Mouse (Mus musculus): ENCODE data around the gene Tmsb15l. TPM values are rescaled to one million over a fixed set of nuclear protein-coding genes. Genes with fewer than 3 reads are reported as not detected.

The Tmsb15l gene
- polyA plus RNA-seq, 1 experiment = not detected

- 86% methylated on average over 14 of the region's 14 CpGs for WGBS
- TF ChIP-seq CTCF (IDR thresholded peaks at IDR 0.05; ENCODE audit: control insufficient read depth, insufficient read depth, low read length) (no peak), POLR2A (IDR thresholded peaks at IDR 0.05; ENCODE audit: borderline replicate concordance, control insufficient read depth, low read depth, low read length) (no peak)
- Histone ChIP-seq H3K27ac (ENCODE audit: control insufficient read depth, insufficient read depth, low read depth, low read length, poor library complexity) (no peak within 1 kb of the TSS), H3K4me1 (ENCODE audit: control insufficient read depth, insufficient read depth, low read length) (no peaks in the 10 kb centered on the region), H3K4me3 (replicated peaks; ENCODE audit: control insufficient read depth, low read depth, low read length) (no peak within 1 kb of the TSS)
These were observed 49.6 kb downstream of the Tmsb15l start, which contains the start of gene H2bfm for GRCm38 (mm10) chrX:136927031-136927430. Gene H2bfm (plus strand): TSS chrX:136927325.

GRCm38 (mm10) chrX:136925863-136926262 is 50.8 kb downstream of the Tmsb15l start:
- Histone ChIP-seq H3K4me3 (replicated peaks; ENCODE audit: control insufficient read depth, low read depth, low read length) (no peak overlapping the region), H3K4me1 (ENCODE audit: control insufficient read depth, insufficient read depth, low read length) (no peaks in the 10 kb centered on the region), H3K27ac (ENCODE audit: control insufficient read depth, insufficient read depth, low read depth, low read length, poor library complexity) (no peak overlapping the region)
- TF ChIP-seq POLR2A (IDR thresholded peaks at IDR 0.05; ENCODE audit: borderline replicate concordance, control insufficient read depth, low read depth, low read length) (no peak), CTCF (IDR thresholded peaks at IDR 0.05; ENCODE audit: control insufficient read depth, insufficient read depth, low read length) (no peak)

Other genes starting within 250 kb of the Tmsb15l start
- gene Morf4l2, start 233.2 kb downstream of the Tmsb15l start, polyA plus RNA-seq (2011; ENCODE audit: insufficient read depth, insufficient read length, low replicate concordance, missing spikeins) = 84.4 and 155 TPM in 2 replicates
- not detected in 2 replicates for gene Glra4, start 196.7 kb downstream of the Tmsb15l start, polyA plus RNA-seq (2011; ENCODE audit: insufficient read depth, insufficient read length, low replicate concordance, missing spikeins)
- gene Plp1, start 154.2 kb downstream of the Tmsb15l start, polyA plus RNA-seq (2011; ENCODE audit: insufficient read depth, insufficient read length, low replicate concordance, missing spikeins) = 1.1 and 4.0 TPM in 2 replicates
- not detected in 2 replicates for gene Rab9b, start 108.1 kb downstream of the Tmsb15l start, polyA plus RNA-seq (2011; ENCODE audit: insufficient read depth, insufficient read length, low replicate concordance, missing spikeins)
- gene H2bfm, start 49.5 kb downstream of the Tmsb15l start, polyA plus RNA-seq (2011; ENCODE audit: insufficient read depth, insufficient read length, low replicate concordance, missing spikeins) = not detected in 2 replicates
- gene Tmsb15b2, start 1.4 kb downstream of the Tmsb15l start, polyA plus RNA-seq (2011; ENCODE audit: insufficient read depth, insufficient read length, low replicate concordance, missing spikeins) = 5.4 TPM in 1 of 2 replicates, not detected in the other
- gene Tmsb15b1, start within 50 bp of the Tmsb15l start, polyA plus RNA-seq (2011; ENCODE audit: insufficient read depth, insufficient read length, low replicate concordance, missing spikeins) = 9.3 TPM in 1 of 2 replicates, not detected in the other
- 1.3 TPM in 1 of 2 replicates, not detected in the other for gene Zcchc18, start 16.3 kb upstream of the Tmsb15l start, polyA plus RNA-seq (2011; ENCODE audit: insufficient read depth, insufficient read length, low replicate concordance, missing spikeins)
- 3.7 and 8.0 TPM in 2 replicates for gene Slc25a53, start 61.4 kb upstream of the Tmsb15l start, polyA plus RNA-seq (2011; ENCODE audit: insufficient read depth, insufficient read length, low replicate concordance, missing spikeins)
- gene Fam199x, start 72.7 kb upstream of the Tmsb15l start, polyA plus RNA-seq (2011; ENCODE audit: insufficient read depth, insufficient read length, low replicate concordance, missing spikeins) = 0.43 and 1.6 TPM in 2 replicates
- not detected in 2 replicates for gene Esx1, start 145.2 kb upstream of the Tmsb15l start, polyA plus RNA-seq (2011; ENCODE audit: insufficient read depth, insufficient read length, low replicate concordance, missing spikeins)

All from bone marrow, adult 2 months (tissue).